9 mouse cellular contexts compared by ENCODE assay signal in genomic region chr2:20339919-20340318, GRCm38 (mm10).
DNase-seq lines count a peak whose midpoint lies in the region; ATAC-seq and TF ChIP-seq lines count a peak whose summit lies in the region.
"Had no signal": no experiment of that assay in that cellular context is flagged by ENCODE, and none has a peak within 500 bp of the region (broad histone marks: within the 10 kb centered on the region; RNA-seq: fewer than 3 reads in every experiment).

No protein-coding gene starts in this region.

- H3K4me1 ChIP-seq in limb, embryonic 12.5 days (replicated peaks), result 0 out of 2 replicates have a peak, but pooled peaks cover 2% of the 10 kb centered on the region

- H3K9me3 ChIP-seq in limb, embryonic 12.5 days, result no peaks in the 10 kb centered on the region
- H3K9me3 ChIP-seq: G1E had no signal

- ATAC-seq in limb, embryonic 12.5 days (ENCODE audit: insufficient number of reproducible peaks, insufficient read depth, low FRiP score, low TSS enrichment, low read depth), result no peak
- no peak for ATAC-seq in activated CD4-positive, CD25-positive, alpha-beta regulatory T cell, adult 4 months

- H3K36me3 ChIP-seq in limb, embryonic 12.5 days, result no peaks in the 10 kb centered on the region
- H3K36me3 ChIP-seq: G1E had no signal

- H3K4me3 ChIP-seq in layer of hippocampus, adult 2 months, result peak overlapping the region; percentile 2
- 0 out of 2 replicates have a peak overlapping the region, but pooled peaks have one; percentile 12 for H3K4me3 ChIP-seq in limb, embryonic 12.5 days (replicated peaks)

- H3K27ac ChIP-seq in layer of hippocampus, adult 2 months, result no peak overlapping the region
- H3K27ac ChIP-seq in limb, embryonic 12.5 days, result no peak overlapping the region

- WGBS in limb, embryonic 12.5 days, result 24% methylated on average over 12 of the region's 12 CpGs

- H3K4me2 ChIP-seq in limb, embryonic 12.5 days, result peak overlapping the region; percentile 44

- no peak for DNase-seq in layer of hippocampus, adult 2 months (ENCODE audit: low spot score in 2 of 2)
- DNase-seq in layer of hippocampus, postnatal 36 days, result no peak
- peak; percentile 9 for DNase-seq in gonadal fat pad, adult 2 months (ENCODE audit: low read depth)
- DNase-seq in retina, embryonic 14.5 days (ENCODE audit: low spot score), result peak; percentile 25
- DNase-seq in thymus, postnatal 36 days, result no peak
- DNase-seq in frontal cortex, adult 2 months (ENCODE audit: extremely low spot score in 1 of 2, low spot score in 1 of 2), result no peak

- H3K9ac ChIP-seq in limb, embryonic 12.5 days (replicated peaks), result no peak overlapping the region

- no peaks in the 10 kb centered on the region for H3K27me3 ChIP-seq in limb, embryonic 12.5 days

- TF ChIP-seq CTCF in layer of hippocampus, adult 2 months (conservative IDR thresholded peaks at IDR 0.05), result no peak

Comparison
In these comparisons a context has a peak if more than half of its experiments do, and no peak if none do; other contexts are left out.
1. DNase-seq: peak in gonadal fat pad, adult 2 months (single experiment) and retina, embryonic 14.5 days (single experiment); none in layer of hippocampus, adult 2 months (0 of 2), layer of hippocampus, postnatal 36 days (0 of 2), thymus, postnatal 36 days (0 of 2) and frontal cortex, adult 2 months (0 of 2).